Mouse (Mus musculus): ENCODE data around the gene Hsd11b1.
"Not testable (repeated sequence)": the region's sequence is repeated elsewhere in the genome, so short reads cannot be mapped to it uniquely, and the experiment has no call there.

The Hsd11b1 gene

GRCm38 (mm10) chr1:193263955-193264598 lies at the start of gene Hsd11b1:
TSS of gene Hsd11b1 (minus strand) at chr1:193264075.
- no peak for DNase-seq (ENCODE audit: low read depth, low spot score)

- no peak for DNase-seq (ENCODE audit: low read depth, low spot score)
Measured at GRCm38 (mm10) chr1:193311596-193311995, 47.7 kb upstream of the Hsd11b1 start.

- no peak for DNase-seq (ENCODE audit: low read depth, low spot score)
Measured at GRCm38 (mm10) chr1:193310519-193311085, 46.7 kb upstream of the Hsd11b1 start.

GRCm38 (mm10) chr1:193309785-193310518 lies 46.1 kb upstream of the Hsd11b1 start:
- DNase-seq (ENCODE audit: low read depth, low spot score), result no peak

GRCm38 (mm10) chr1:193306832-193307231 lies 43.0 kb upstream of the Hsd11b1 start:
- DNase-seq (ENCODE audit: low read depth, low spot score), result no peak

GRCm38 (mm10) chr1:193305386-193305785 lies 41.5 kb upstream of the Hsd11b1 start:
- no peak for DNase-seq (ENCODE audit: low read depth, low spot score)

- DNase-seq (ENCODE audit: low read depth, low spot score), result no peak
Measured at GRCm38 (mm10) chr1:193303096-193303495, 39.2 kb upstream of the Hsd11b1 start.

- no peak for DNase-seq (ENCODE audit: low read depth, low spot score)
Measured at GRCm38 (mm10) chr1:193302093-193302405, 38.2 kb upstream of the Hsd11b1 start.

GRCm38 (mm10) chr1:193301216-193302092 lies 37.6 kb upstream of the Hsd11b1 start:
- no peak for DNase-seq (ENCODE audit: low read depth, low spot score)

GRCm38 (mm10) chr1:193299995-193300394 lies 36.1 kb upstream of the Hsd11b1 start:
- DNase-seq (ENCODE audit: low read depth, low spot score), result no peak

- DNase-seq (ENCODE audit: low read depth, low spot score), result no peak
Measured at GRCm38 (mm10) chr1:193298141-193298765, 34.4 kb upstream of the Hsd11b1 start.

GRCm38 (mm10) chr1:193295920-193296319 lies 32.0 kb upstream of the Hsd11b1 start:
- no peak for DNase-seq (ENCODE audit: low read depth, low spot score)

GRCm38 (mm10) chr1:193293926-193294325 lies 30.1 kb upstream of the Hsd11b1 start:
- DNase-seq (ENCODE audit: low read depth, low spot score), result no peak

- DNase-seq (ENCODE audit: low read depth, low spot score), result no peak
Measured at GRCm38 (mm10) chr1:193293039-193293438, 29.2 kb upstream of the Hsd11b1 start.

GRCm38 (mm10) chr1:193290686-193291085 lies 26.8 kb upstream of the Hsd11b1 start:
- DNase-seq (ENCODE audit: low read depth, low spot score), result no peak

GRCm38 (mm10) chr1:193289914-193290313 lies 26.0 kb upstream of the Hsd11b1 start:
- no peak for DNase-seq (ENCODE audit: low read depth, low spot score)

- no peak for DNase-seq (ENCODE audit: low read depth, low spot score)
Measured at GRCm38 (mm10) chr1:193289076-193289475, 25.2 kb upstream of the Hsd11b1 start.

- no peak for DNase-seq (ENCODE audit: low read depth, low spot score)
Measured at GRCm38 (mm10) chr1:193287578-193287977, 23.7 kb upstream of the Hsd11b1 start.

- not testable (repeated sequence) for DNase-seq (ENCODE audit: low read depth, low spot score)
Measured at GRCm38 (mm10) chr1:193285766-193286325, 22.0 kb upstream of the Hsd11b1 start.

GRCm38 (mm10) chr1:193284228-193284779 lies 20.4 kb upstream of the Hsd11b1 start:
- DNase-seq (ENCODE audit: low read depth, low spot score), result no peak

GRCm38 (mm10) chr1:193281344-193281743 lies 17.5 kb upstream of the Hsd11b1 start:
- DNase-seq (ENCODE audit: low read depth, low spot score), result no peak

All from telencephalon, adult 2 months (tissue).